8 mouse cellular contexts compared by ENCODE assay signal in the genomic region with DNA sequence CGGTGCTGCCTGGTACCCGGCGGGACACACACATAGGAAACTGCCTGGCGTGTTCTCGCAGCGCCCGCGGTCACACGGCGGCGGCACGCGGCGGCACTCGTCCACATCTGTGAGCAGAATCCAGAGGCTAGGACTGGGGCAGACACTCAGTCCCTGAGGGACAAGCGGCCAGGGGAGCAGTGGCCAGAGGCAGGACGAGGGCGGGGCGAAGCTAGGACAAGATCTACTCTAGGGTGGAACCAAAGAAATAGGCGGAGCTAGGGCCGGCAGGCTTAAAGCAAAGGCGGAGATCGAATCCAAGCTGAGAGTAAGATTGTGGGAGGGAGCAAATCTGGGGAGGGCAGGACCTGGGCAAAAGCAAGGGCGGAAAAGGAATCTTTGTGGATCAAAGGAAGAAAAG. TPM values are rescaled to one million over a fixed set of nuclear protein-coding genes. Genes with fewer than 3 reads are reported as not detected.
DNase-seq lines count a peak whose midpoint lies in the region; ATAC-seq and TF ChIP-seq lines count a peak whose summit lies in the region.

No protein-coding gene starts in this region.

- H3K9ac ChIP-seq in intestine, postnatal 0 days (ENCODE audit: low read depth, low read length): no peak overlapping the region
- 0 out of 2 replicates have a peak overlapping the region, but pooled peaks have one; percentile 2 for H3K9ac ChIP-seq in neural tube, embryonic 15.5 days (replicated peaks)

- H3K4me1 ChIP-seq in intestine, postnatal 0 days (replicated peaks; ENCODE audit: control insufficient read depth, insufficient read depth, low read length): peaks cover 8% of the 10 kb centered on the region; the same call in 1 of the 2 replicates
- H3K4me1 ChIP-seq in neural tube, embryonic 15.5 days: peaks cover 31% of the 10 kb centered on the region

- H3K27ac ChIP-seq in intestine, postnatal 0 days (ENCODE audit: low read depth, low read length): no peak overlapping the region
- H3K27ac ChIP-seq in neural tube, embryonic 15.5 days (replicated peaks): no peak overlapping the region

- TF ChIP-seq CTCF in intestine, postnatal 0 days (IDR thresholded peaks at IDR 0.05; ENCODE audit: low read depth): no peak

- peak; percentile 26 for ATAC-seq in common myeloid progenitor, adult 5-6 weeks (replicated peaks; ENCODE audit: low read depth, poor library complexity, severe bottlenecking)
- ATAC-seq in intestine, postnatal 0 days: no peak
- ATAC-seq in neural tube, embryonic 15.5 days (ENCODE audit: low FRiP score): no peak

- WGBS in intestine, postnatal 0 days: 13% methylated on average over 24 of the region's 24 CpGs
- 3% methylated on average over 24 of the region's 24 CpGs for WGBS in neural tube, embryonic 15.5 days

- H3K36me3 ChIP-seq in intestine, postnatal 0 days (ENCODE audit: control insufficient read depth, insufficient read depth): peaks cover 3% of the 10 kb centered on the region; the same call in 1 of the 2 replicates
- H3K36me3 ChIP-seq in neural tube, embryonic 15.5 days: no peaks in the 10 kb centered on the region

- H3K4me3 ChIP-seq in intestine, postnatal 0 days (ENCODE audit: low read depth, low read length): peak overlapping the region; percentile 21; the same call in 1 of the 2 replicates
- H3K4me3 ChIP-seq in neural tube, embryonic 15.5 days (replicated peaks): peak overlapping the region; percentile 31

- no peaks in the 10 kb centered on the region for H3K9me3 ChIP-seq in intestine, postnatal 0 days (ENCODE audit: control insufficient read depth)
- no peaks in the 10 kb centered on the region for H3K9me3 ChIP-seq in neural tube, embryonic 15.5 days (replicated peaks)

- H3K27me3 ChIP-seq in intestine, postnatal 0 days (replicated peaks; ENCODE audit: control insufficient read depth, insufficient read depth, low read length): peaks cover 27% of the 10 kb centered on the region
- peaks cover 73% of the 10 kb centered on the region for H3K27me3 ChIP-seq in neural tube, embryonic 15.5 days (replicated peaks)

- peak overlapping the region; percentile 50 for H3K4me2 ChIP-seq in intestine, postnatal 0 days (replicated peaks; ENCODE audit: low read depth)
- peak overlapping the region; percentile 47 for H3K4me2 ChIP-seq in neural tube, embryonic 15.5 days

- peak; percentile 91 for DNase-seq in ZHBTc4 (ENCODE audit: low read depth, low spot score)
- peak; percentile 89 to 94 for DNase-seq in heart, adult 18-20 months
- peak; percentile 82 to 87 for DNase-seq in lung, adult 18-20 months
- DNase-seq in frontal cortex, postnatal 25 days (ENCODE audit: low spot score in 2 of 2): no peak
- no peak for DNase-seq in right cerebral cortex, postnatal 14 days

RNA-seq across cellular contexts. Expression of gene Ltbp4, which starts 11.8 kb away (rescaled TPM):
- total RNA-seq in common myeloid progenitor, adult 5-6 weeks (2017): 0.44 TPM in 1 of 2 replicates, not detected in the other
- total RNA-seq in heart, adult 18-20 months (2021): 100 to 1,000 TPM; 185 to 206 TPM
- polyA plus RNA-seq in intestine, postnatal 0 days (2015; fragmentation: Nextera tagmentation; extraction: Ambion mirVana): 40.7 and 43.7 TPM in 2 replicates
- polyA plus RNA-seq in neural tube, embryonic 15.5 days (2015; fragmentation: Nextera tagmentation; extraction: Ambion mirVana): 10.7 and 17.8 TPM in 2 replicates

RNA-seq across cellular contexts. Expression of gene Shkbp1, which starts 30.1 kb away (rescaled TPM):
- 18.4 and 25.8 TPM in 2 replicates for total RNA-seq in common myeloid progenitor, adult 5-6 weeks (2017)
- 1 to 10 TPM; 5.6 to 6.3 TPM for total RNA-seq in heart, adult 18-20 months (2021)
- polyA plus RNA-seq in intestine, postnatal 0 days (2015; fragmentation: Nextera tagmentation; extraction: Ambion mirVana): 26.9 and 29.1 TPM in 2 replicates
- 28.9 and 33.4 TPM in 2 replicates for polyA plus RNA-seq in neural tube, embryonic 15.5 days (2015; fragmentation: Nextera tagmentation; extraction: Ambion mirVana)

RNA-seq across cellular contexts. Expression of gene Gm20479, which starts 31.5 kb away (rescaled TPM):
- total RNA-seq in common myeloid progenitor, adult 5-6 weeks (2017): 2.2 TPM in 1 of 2 replicates, not detected in the other
- total RNA-seq in heart, adult 18-20 months (2021): not detected
- 0.61 and 0.72 TPM in 2 replicates for polyA plus RNA-seq in intestine, postnatal 0 days (2015; fragmentation: Nextera tagmentation; extraction: Ambion mirVana)
- polyA plus RNA-seq in neural tube, embryonic 15.5 days (2015; fragmentation: Nextera tagmentation; extraction: Ambion mirVana): not detected in 2 replicates

Comparison
In these comparisons a context has a peak if more than half of its experiments do, and no peak if none do; other contexts are left out.
1. DNase-seq: peak in ZHBTc4 (single experiment), heart, adult 18-20 months (2 of 2) and lung, adult 18-20 months (2 of 2); none in frontal cortex, postnatal 25 days (0 of 2) and right cerebral cortex, postnatal 14 days (single experiment).
2. RNA of gene Ltbp4, which starts 11.8 kb away (total RNA-seq): 185 to 206 TPM in heart, adult 18-20 months; 0.44 TPM in common myeloid progenitor, adult 5-6 weeks; every median in the first group is over 100 times any median in the second.